Mouse (Mus musculus) hematopoietic stem cell, adult 5-6 weeks (primary cell): ENCODE results near the gene Mks1. TPM values are rescaled to one million over a fixed set of nuclear protein-coding genes. Genes with fewer than 3 reads are reported as not detected.
A peak's percentile ranks its signal among the peaks of the same experiment; 100 is the strongest.

Experiments
- ATAC-seq, 2 experiments: fragments of 125-278 bp in 1 of 2; replicated peaks in 1 of 2; 2 replicates each; pipeline ENCODE4 v1.8.0; 2016 to 2017; ENCODE audit warnings: inconsistent platforms in 2 of 2, mild to moderate bottlenecking in 2 of 2, moderate number of reproducible peaks in 2 of 2, low read depth in 1 of 2, moderate TSS enrichment in 1 of 2; ENCODE audit not compliant: low FRiP score in 2 of 2, poor library complexity in 2 of 2, severe bottlenecking in 2 of 2, insufficient read depth in 1 of 2, low TSS enrichment in 1 of 2
- total RNA-seq: library from RNA; stranded (forward); fragments of 172-1452, 232-1000 nt; gene quantifications from 2 replicates; pipeline ENCODE4 v1.2.3, GENCODE M21; 2017

The Mks1 gene
- total RNA-seq: 4.6 and 7.1 TPM in 2 replicates

DNA sequence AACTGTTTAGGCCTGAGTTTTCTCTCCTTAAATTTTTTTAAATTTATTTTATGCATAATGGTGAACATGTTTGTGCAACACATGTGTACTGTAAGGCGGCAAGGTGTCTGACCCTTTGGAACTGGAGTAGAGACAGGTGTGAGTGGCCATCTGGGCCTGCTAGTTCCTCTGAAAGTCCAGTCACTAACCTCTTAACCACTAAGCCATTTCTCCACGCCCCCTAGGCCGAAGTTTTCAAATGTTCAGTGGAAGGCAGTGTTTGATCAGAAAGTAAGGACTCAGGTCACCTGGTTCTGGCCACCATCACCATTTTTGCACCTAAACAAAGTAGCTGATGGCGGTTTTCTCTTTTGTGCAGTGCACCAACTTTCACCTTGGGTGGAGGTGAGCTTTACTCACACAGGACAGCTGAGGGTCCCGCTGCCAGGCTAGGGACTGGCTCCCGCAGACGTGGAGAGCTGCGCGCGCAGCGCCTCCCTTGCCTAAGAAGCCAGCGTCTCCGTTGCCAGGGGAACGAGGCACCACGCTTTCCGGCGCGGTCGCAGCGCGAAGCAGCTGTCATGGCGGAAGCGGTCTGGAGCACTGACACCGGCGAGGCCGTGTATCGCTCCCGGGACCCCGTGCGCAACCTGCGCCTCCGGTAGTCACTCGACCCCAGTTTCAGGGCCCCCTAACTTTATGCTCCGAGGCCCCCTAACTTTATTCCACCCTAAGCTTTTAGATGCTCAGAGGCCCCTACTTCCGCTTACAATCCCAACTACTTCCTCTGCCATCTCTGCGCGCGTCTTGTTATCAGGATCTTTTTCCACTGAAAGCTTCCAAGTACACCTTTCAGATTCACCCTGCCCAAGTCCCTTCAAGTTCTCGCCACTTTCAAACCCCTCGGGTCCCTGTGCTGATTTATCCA is at the start of gene Mks1:
Gene Mks1 (plus strand): TSS at position 526 of the 907 bp plus-strand sequence.
- ATAC-seq: peak; percentile 91 to 98

DNA sequence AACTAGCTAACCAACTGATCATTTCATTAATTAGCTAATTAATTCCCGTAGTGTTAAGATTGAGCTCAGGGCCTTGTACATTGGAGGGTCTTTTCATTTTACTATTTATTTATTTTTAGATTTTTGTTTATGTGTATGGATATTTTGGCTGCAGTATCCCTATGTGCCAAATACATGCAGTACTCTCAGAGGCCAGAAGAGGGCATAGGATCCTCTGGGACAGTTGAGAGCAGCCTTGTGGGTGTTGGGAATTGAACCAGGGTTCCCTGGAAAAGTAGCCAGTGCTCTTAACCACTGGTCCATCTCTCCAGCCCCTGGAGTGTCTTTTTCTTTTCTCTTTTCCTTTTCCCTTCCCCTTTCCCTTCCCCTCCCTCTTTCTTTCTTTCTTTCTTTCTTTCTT is 47.6 kb upstream of the Mks1 start:
- no peak for ATAC-seq

DNA sequence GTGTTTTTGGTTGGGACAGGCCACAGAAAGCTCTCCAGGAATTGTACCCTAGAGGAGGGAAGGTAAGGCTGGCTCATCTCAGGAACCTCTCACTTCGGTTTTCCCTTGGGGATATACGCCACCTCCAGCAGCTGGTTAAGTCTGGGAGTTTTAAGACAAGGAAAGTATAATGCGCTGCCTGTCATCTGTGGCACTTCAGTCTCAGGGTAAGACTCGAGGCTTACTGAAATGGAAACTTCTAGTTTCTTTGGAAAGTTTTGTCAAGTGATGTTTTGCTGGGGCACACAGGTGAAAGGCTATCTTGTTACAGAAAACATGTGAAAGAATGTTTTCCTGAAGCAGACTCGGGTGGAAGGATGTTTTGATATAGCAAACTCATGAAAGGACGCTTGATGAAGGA is 45.6 kb upstream of the Mks1 start:
- no peak for ATAC-seq

DNA sequence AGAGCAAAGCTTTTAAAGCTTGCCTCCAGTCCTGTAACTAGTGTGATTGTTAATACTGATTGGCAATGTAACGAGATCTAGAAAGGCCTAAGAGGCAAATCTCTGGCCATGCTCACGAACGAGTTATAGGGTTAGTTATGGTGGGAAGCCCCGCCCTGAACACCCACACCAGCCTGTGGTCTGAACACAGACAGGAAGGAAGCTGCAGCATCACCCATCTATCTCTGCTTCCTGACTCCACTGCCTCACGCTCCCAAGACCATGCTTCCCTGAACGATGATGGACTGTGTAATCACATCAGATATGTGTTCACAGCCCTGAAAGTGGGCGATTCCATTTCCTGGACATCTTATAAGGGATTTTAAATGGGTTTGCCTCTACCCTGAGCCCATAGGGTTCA is 44.8 kb upstream of the Mks1 start:
- peak in 1 of 2 experiments; percentile 49; a peak in 2 of 4 replicates for ATAC-seq

DNA sequence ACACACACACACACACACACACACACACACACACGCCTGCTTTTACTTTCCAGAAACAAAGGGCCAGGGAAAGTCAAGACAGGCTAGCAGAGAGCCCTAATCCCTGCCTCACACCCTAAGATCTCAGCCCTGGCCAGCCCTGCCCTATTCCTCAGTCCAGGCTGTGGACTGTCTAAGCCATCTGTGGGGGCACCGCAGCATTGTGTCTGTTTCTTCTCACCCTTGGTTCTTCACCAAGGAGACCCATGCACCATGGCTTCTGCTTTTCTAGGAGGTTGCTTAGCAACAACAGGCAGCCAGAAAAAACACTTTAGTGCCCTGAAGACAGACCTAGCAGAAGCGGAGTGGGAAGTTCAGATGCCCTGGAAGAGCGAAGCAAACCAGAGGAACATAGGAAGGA is 41.6 kb upstream of the Mks1 start:
- ATAC-seq: peak; percentile 89 to 91

DNA sequence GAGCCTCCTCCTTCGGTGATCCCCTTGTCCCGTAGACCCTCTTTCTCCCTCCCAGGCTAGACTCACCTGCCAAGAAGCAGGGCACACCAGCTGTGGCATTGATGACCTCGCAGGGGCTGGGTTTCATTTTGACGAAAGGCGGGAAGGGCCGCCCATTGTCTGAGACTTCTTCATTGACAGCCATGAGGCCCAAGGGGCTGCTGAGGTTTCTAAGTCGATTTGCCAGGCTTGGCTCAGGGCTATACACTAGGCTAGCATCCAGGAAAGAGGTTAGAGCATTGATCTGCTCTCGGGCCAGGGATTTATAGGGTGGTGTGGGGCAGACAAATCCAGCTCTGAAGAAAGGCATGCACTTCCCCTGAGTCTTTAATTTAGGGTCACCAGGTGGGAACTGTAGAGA is 38.2 kb upstream of the Mks1 start:
- no peak for ATAC-seq

DNA sequence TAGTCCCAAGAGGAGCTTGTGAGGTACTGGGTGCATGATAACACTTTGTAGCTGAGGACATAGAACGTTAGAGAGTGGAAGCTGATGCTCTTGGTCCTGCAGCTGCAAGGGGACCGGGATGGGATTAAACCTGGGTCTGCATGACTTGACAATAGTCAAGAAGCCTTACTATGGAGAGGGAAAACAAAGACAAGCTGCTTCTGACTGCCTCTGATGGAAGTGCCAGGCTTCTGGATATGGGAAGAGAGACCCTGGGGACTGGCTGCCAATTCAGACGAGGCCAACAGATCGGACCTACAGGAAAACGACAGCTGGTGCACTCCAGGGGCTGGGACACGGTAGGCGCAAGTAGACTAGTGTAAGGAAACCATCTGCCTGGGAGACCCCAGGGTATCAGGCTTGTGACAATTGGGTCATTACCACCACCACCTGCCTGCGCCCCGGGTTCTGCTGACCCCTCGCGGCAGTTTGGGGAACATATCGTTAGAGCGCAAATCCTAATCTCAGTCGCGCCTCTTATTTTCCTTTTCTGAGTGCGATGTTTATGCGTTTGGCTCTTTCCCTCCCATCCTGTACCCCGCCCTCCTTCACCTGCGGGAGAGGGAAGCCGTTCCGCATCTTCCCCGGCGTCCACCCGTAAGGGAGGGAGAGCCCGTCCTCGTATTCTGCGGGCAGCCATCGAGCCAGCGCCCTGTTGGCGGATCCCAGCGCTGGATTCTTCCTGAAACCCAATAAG is 36.1 kb upstream of the Mks1 start:
- peak; percentile 68 to 74 for ATAC-seq

DNA sequence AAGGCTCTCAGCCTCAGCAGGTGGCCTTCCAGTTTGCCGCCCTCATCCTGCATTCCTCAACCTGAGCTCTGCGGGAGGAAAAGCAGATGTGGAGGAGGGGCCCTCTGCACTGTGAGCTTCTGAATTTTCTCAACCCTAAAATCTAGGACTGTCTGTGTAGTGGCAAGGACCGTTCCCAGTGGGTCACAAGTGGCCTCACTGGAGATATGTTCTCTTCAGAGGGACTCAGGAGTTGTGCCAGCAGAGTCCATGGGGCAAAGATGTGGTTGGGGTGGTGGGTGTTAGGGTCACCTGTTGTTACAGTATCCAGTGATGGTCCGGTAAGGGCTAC is 35.6 kb upstream of the Mks1 start:
- ATAC-seq: no peak; a peak in 1 of 4 replicates

DNA sequence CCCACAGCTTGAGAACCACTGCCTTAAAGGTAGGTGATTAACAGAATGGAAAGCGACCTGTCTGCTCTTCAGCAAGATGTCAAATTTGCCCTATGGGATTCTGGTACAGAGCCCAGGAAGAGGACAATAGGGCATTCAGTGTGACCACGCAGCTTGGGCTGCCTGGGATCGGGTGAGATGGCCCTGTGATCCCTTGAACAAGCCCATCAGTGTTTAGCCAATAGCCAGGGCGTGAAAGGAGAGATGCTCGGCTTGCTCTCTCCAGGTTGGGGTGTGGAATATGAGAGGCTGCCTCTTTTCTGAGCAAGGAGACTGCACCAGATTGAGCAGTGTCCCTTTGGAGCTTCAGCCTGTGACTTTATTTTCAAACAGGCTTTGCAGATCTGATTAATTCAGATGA is 31.5 kb upstream of the Mks1 start:
- ATAC-seq: no peak

DNA sequence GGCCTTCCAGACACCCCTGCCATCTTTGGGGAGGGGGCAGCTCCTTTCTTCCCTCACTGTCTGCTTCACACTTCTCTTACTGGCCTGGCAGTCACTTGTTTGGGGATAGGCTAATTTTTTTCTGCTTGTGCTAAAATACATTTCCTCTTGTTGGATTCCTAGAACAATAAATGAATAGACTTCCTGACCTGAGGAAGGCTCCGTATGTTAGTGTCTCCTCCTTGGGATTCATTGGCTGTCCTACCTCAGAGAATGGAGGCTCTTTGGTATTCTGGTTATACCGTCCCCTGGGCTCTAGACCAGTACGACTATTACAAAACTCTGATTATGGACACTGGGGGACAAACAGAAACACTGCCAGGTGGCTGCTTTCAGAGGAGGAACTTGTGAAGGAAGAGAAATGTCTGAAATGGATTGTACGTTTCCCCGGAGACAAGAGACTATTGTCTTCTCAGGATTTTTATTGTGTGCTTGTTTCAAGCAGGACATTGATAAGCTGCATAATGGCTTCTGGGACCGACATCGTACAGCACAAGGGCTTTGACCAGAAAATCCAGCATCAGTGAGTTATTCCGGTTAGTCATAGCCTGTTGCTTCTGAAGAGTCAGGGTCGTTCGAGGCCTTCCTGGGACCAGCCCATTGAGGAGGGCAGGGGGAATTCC is 24.6 kb upstream of the Mks1 start, which contains the start of gene Lpo:
Gene Lpo (minus strand): TSS at position 51 of the 662 bp plus-strand sequence.
- ATAC-seq: no peak

DNA sequence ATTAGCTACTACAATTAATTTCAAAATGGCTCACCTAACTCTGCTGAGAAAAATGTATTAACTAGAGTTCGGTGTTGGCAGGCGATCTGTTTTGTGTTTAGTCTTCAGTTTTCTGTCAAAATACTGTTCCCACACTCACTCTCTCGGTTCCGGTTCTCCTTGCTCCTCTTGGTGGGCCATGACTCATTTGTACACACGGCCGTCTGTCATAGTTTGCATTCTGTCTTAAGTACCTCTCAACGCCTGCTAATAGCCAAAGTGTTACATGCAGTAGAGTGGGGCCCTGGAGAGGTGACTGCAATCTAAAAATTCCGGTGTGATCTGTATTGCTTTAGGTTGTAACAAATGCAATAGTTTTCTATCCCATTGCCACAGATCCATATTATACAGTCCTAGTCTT is 12.3 kb upstream of the Mks1 start:
- ATAC-seq: no peak

DNA sequence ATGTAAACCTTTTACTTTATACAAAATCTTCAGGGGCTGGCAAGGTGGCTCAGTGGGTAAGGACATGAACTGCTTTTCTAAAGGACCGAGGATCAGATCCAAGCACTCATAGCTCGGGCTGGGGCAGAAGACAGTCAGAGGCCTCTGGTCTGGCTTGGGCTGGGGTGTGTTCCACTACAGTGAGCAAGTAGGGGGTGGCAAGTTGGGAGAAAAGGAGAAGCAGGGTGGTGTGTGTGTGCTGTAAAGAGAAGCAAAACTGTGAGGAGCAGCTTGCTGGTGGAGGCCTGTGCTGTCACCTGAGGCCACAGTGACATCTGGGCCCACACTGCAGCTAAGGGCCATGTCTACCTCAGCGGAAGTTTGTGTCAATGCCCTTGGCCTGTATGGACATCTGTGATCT is 11.6 kb upstream of the Mks1 start:
- no peak for ATAC-seq

DNA sequence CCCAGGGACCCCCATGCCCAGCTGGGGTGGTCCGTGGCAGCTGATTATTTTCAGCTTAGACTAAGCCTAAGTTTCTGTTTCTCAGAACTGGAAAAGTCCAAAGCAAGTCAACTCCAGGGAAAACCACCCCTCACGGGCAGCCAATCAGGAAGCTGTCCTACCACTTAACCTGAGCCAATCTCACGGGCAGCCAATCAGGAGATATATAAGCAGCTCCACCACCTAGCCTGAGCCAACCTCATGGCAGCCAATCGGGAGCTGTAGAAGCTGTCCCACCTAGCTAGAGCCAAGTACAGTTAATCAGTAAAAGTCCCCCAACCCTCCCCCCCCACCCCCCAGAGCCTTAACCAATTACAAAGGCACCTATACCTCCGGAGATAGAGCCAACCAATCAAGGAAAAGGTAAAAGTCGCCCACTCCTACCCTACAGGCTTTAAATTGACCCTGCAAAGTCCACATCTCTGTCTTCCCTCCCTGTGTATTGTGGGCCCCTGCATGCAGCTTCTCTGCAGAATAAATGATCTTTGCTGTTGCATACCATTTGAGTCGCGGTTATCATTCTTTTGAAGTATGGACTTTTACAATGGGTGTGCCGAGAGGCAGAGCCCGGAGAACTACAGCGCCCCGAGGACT is 5.9 kb upstream of the Mks1 start:
- no peak for ATAC-seq

DNA sequence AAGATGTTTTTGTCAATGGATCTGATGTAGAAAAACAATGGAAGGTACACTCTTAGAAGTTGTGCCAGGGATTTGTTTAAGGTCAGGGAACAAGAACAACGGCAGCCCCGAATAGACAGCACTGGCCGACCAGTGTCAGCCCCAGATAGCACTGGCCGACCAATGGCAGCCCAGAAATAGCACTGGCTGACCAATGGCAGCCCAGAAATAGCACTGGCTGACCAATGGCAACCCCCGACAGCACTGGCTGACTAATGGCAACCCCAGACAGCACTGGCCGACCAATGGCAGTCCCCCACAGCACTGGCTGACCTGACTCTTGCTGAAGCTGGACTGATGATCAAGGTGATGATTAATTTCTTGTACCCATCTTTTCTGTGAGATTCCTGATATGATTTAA is 5.1 kb upstream of the Mks1 start:
- ATAC-seq: no peak

DNA sequence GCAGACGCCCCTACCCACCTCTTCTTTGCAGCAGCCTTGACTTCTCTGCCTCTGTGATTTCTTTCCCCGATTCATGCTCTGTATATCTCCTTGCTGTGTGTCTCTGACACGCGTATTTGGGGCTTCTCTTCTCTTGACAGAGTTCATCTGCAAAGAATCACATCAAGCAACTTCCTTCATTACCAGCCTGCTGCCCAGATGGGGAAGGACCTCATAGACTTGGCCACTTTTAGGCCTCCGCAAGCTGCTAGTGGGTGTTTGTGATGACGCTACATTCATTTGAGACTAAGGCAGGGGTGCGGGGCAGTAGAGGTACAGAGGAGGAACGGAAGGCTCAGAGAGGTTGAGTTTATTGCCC is 561 bp downstream of the Mks1 start:
- ATAC-seq: no peak

DNA sequence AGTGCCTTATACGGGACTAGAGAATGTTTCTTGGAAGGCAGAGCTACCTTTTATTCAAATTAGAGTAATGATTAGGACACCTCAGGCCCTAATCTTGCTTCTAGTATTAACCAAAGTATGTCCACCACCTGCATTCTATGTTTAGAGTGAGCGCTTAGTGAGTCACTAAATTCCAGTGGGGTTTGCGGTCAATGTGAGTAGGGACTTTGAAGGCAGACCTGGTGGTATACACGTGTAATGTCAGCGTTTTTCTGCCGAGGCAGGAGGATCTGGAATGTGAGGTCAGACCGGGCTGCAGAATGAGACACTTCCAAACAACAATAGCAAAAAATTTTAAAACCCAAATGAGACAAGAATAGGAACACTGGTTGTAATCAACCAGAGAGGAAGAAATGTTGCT is 1.5 kb downstream of the Mks1 start:
- no peak for ATAC-seq

DNA sequence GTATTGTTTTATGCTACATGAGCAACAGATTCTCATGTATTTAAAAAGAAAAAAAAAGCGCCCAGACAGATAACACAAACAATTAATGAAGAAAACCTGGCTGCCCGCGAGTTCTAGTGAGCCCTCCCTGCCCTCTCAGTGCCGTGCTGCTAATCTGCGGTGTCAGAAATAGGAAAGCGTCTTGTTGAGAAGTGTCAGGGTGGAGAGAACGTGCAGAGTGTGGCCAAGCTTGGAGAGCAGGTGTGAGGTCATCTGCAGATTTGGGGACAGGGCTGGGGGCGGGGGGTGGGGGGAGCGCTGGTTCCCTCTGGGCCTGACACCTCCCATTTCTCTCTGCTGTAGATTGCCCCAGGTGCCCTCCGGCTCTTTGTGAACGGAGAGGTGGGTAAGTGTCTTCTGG is 6.3 kb downstream of the Mks1 start:
- ATAC-seq: no peak

DNA sequence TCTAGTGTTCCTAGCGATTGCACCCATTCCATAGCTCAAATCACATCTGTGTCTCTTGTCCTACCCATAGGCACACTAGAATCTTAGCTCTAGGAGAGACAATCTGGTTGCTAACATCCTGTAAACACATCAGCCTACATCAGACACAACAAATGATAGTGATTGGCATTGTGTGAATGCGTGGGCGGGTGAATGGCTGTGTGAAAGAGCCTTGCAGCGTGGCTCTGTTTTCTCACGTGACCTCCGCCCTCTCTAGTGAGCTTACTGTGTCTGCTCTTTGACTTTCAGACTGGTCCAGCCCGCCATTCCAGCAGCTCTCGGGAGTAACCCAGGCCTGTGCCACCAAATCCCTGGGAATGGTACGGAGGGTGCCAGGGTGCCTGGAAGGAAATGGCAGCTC is 7.4 kb downstream of the Mks1 start:
- ATAC-seq: no peak
